Mouse (Mus musculus): ENCODE measurements around the gene Arhgap22.
A peak's percentile ranks its signal among the peaks of the same experiment; 100 is the strongest.

The Arhgap22 gene

DNA sequence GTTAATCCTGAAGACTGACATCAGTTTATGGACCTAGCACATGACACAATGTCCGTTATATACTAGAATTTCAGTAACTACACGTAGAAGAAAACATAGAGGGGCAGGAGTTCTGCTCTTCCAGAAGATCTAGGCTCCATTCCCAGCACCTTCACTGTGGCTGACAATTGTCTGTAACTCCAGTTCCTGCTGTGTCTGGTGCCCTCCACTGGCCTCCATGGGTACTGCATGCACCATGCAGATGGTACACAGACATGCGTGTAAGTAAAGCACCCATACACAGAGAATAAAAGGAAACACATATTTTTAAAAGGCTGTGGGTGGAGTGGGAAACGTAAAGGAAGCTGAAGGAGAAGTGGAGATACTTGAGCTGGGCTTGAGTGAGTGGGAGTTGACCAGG, 120.0 kb downstream of the Arhgap22 start:
- DNase-seq (ENCODE audit: low spot score), result no peak

DNA sequence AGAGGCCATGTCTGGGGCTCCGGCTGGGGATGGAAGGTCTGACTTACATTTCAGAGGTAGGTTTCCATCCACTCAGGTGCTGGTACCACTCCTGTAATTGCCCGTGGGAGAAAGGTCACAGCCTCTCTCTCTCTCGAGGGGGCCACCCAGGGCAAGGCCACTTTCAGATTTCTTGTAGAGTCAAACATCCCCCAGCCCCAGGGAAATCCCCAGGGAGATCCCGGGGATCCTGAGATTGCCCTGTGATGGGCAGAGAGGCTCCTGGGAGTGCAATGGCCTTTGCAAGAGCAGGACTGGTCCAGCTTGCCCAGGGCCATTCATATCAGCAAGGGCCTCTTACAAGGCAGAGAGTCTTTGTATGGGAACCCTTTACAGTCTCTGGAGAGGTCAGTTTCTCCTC, 120.6 kb downstream of the Arhgap22 start:
- DNase-seq (ENCODE audit: low spot score), result no peak

DNA sequence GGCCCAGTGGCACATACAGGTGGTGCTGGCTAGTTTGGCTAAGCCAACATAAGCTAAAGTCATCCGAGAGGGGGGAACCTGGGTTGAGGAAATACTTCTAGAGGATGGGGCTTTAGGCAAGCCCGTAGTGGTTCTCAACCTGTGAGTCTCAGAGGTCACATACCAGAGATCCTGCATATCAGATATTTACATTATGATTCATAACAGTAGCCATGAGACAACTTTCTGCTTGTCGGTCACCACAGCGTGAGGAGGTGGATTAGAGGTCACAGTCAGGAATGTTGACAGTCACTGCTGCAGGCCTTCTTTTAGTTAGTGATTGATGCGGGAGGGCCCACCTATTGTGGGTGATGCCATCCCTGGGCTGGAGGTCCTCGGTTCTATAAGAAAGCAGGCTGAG, 121.9 kb downstream of the Arhgap22 start:
- no peak for DNase-seq (ENCODE audit: low spot score)

DNA sequence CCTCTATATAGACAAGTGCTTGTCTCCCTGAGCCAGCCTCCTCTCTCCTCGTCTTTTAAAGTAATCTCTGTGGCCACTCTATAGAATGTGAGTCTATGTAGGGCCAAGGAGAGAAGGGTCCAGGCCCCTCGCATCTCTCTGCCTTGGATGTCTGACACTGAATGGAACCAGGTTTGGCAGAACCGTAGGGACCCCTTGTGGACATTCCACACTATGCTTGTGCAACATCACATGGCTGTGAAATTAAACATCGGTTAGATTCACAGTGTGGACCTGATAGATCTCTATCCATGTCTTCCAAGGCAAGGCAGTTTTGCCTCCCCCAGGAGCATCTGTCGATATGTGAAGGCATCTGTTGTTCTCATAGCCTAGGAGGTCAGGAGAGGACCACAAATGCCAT, 124.9 kb downstream of the Arhgap22 start:
- no peak for DNase-seq (ENCODE audit: low spot score)

DNA sequence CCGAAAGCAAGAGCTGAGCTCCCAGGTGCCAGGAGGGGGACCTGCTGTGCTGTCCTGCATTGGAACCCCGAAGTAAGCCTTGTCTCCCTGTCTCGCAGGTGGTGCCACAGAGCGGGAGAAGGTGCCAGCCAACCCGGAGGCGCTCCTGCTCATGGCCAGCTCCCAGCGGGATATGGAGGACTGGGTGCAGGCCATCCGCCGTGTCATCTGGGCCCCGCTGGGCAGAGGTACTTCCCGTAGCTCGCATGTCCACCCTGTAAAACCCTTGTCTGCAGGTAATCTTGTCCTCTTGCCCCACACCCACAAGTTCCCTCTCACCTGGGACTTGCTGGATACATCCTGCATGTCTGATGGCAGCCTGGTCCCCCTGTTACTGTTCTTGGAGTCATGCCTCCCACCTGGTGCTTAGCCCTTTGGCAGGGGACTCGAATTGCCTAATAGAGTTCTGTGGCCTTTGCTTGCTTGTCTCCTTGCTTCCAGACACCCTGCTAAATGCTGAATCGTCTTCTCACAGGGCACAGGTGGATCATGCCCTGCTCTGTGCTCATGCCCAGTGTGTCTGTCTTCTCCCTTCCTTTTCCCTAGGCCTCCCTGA, 129.4 kb downstream of the Arhgap22 start:
- no peak for DNase-seq (ENCODE audit: low spot score)

DNA sequence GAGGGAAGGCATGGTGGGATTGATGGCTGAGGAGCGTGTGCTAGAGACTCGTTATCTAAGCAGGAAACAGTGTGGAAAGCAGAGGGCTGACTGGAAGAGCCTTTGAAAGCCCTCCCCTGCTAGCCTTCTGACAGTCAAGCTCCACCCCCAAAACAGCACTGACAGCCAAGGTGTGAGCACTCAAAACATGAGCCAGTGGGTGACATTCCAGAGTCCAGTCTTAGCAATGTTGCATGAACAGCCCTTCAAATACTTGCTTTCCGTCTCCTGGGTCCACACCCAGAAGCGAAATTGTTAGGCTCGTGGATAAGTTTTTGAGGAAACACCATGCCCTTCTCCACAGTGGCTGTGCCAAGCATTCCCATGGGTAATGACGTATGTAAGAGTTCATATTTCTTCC, 132.7 kb downstream of the Arhgap22 start:
- no peak for DNase-seq (ENCODE audit: low spot score)

DNA sequence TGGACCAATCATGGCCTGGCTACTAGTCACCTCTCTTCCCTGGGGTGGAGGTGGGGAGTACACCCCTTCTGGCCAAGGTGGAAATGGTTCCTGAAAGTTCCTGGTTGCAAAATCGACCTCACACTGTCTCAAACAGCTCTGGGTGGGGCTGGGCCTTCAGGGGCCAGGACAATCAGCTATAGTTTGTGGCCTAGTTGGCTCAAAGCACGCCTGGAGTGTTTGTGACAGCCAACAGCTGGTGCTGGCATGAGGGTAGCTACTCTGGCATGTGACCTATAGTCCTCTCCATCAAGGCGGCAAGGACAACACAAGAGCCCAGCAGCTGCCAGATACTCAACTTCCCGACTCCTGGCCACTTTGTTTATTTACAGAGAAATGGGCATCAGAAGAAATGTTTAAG, 133.9 kb downstream of the Arhgap22 start:
- DNase-seq (ENCODE audit: low spot score), result no peak

DNA sequence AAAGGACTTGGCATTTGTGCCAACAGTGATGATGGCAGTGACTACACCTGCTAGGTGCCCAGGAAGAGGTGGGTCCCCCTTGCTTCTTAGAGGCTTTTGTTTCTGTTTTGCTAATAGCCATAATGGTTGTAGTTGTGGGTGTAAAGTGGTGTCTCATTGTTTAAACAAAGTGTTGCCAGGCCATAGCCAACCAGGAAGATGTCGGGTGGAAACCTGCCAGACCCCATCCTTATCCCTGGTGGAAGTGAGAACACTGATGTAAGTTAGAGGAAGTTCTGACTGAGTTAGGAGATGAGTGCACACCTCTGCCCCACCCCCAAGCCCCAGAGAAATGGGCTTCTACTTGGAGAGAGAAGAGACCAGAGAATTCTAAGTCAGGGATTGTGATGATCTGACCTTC, 134.3 kb downstream of the Arhgap22 start:
- DNase-seq (ENCODE audit: low spot score), result no peak

DNA sequence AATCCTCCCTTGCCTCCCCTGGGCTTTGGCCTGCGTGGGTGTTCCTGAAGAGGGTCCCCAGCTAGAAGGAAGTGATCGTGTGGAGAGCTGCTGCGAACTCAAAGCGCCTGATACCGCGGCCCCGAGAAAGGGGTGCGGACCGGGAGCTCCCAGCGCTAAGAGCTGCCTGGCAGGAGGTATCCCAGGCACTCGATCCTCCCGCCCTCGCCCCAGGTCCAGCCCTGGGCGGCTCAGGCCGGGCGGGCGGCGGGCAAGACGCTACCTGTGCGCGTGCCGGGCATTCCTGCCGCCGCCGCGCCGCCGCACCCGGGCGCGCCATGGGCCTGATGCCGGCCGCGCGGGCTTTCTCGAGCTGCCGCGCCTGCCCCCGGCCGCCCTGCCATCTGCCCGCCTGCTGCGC, 137.2 kb downstream of the Arhgap22 start:
- DNase-seq (ENCODE audit: low spot score), result peak; percentile 32

DNA sequence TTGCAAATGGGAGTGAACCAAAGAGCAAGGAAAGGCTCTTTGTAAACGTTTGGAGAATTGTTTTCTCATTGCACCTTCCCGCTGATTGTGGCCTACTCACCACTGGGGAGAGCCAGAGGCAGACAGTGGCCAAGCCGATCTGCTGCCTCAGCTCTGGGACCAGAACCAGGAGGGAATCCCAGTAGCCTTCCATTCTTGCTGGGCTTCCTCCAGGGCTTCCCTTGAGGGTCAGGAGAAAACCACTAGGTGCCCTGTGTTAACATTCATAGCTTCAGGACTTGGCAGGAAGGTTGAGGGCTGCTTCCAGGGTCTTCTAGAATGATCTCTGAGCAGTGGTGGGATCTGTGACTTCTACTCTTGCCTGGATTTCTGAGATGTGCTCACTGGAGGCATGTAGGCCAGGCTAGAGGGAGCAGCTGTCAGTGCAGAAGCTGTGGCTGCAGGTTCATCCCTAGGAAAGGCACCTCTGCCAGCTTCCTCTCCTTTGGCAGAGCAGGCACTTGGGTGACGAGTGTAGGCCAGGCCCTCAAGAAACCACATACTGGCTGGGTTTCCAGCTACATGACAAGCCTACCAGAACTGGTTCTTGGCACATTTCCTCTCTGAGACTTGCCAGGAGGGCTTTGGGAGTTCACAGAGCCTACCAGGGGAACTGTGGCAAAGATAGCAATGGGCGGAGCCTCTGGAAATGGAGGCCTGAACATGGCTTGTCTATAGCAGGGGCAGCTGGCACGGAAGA, 138.3 kb downstream of the Arhgap22 start:
- DNase-seq (ENCODE audit: low spot score), result no peak

DNA sequence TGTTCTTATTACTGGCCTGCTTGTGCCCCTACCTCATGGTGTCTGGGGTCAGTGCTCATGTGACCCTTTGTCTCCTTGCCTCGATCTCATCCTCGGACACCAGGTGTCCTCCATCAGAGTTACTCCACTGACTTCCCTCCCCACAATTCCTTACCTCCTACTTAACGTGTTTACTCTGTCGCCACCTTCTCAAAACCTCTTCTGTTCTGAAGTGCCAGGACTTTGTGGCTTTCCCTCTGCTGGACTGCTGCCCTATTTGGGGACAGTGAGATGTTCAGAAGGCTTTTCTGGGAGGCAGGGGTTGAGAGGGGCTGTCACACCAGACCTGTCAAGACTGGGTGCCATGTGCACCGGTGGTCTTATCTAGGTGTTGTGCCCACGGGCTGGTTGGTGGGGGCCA, 139.1 kb downstream of the Arhgap22 start:
- DNase-seq (ENCODE audit: low spot score), result no peak

DNA sequence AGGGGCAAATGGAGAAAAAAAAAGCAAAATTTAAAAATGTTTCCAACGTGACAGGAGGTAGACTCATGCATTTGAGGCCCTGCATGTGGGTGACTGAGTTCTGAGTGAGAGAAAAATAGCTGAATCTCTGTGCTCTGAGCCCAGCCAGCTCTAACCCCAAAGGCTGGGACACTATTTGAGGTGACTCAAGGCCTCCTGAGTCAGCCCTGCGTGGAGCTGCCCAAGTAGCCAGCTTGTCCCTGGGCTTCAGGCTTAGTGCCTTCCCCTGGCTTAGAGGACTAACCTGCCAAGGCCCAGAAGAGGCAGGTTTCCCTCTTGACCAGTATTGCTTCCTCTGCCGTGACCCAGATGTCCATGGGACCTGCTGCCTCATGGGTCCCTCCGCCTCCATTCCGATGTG, 141.4 kb downstream of the Arhgap22 start:
- DNase-seq (ENCODE audit: low spot score), result no peak

DNA sequence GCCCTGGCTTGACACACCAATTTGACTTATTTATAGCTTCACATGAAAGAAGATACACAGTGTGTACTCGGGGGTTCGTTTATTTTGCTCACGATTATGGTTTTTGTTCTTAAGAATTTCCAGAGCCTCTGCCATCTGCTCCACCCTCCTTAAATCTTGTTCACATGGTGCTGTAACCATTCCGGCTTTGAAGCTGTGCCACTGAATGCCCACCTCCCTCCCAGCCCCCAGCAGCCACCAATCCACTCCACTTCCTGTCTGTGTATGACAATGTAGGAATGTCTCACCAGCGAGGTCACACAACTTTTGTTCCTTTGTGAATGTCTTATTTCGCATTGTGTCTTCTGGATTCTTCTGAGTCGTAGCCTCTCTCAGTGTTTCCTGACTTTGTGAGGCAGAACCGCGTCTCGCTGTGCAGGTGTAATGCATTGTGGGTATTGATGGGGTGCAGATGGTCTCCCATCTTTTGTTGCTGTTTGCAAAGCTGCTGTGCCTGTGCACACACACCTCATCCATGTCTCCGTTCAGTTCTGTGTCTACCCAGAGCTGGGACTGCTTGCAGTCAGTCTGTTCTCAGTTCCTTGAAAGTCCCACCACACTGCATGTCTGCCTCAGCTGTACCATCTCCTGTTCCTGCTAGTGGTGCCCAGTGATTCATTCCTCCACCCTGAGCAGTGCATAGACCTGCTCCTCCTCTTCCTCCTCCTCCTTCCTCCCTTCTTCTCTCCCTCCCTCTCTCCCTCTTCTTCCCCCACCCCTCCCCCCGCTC, 144.0 kb downstream of the Arhgap22 start:
- no peak for DNase-seq (ENCODE audit: low spot score)

DNA sequence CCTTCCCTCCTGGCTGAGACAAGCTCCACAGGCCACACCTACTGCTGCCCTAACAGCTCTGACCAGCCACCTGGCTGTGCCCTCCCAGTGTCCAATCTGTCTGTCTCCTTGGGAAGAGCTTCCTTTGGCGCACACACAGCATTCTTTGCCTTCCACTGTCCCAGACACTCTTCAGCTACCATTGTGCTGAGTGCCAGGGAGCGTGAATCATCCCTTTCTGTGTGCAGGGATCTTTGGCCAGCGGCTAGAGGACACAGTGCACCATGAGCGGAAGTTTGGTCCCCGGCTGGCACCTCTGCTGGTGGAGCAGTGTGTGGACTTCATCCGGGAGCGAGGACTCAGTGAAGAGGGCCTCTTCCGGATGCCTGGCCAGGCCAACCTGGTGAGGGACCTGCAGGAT, 145.1 kb downstream of the Arhgap22 start:
- no peak for DNase-seq (ENCODE audit: low spot score)

DNA sequence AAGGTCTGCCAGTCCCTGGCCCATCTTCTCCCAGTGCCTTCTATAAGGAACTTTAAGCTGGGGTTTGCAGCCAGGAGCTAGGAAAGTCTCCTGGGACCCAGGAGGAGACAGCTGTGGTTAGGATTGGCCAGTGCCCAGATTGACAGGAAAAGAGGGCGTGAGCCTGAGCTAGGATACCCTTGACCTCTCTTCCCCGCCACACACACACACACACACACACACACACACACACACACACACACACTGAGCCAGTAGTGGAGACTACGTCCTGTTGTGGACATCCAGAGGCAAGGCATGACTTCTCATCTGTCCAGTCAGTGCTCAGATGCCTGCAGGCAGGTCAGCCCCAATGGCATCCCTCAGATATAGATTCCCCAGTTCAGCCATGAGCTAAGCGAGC, 147.7 kb downstream of the Arhgap22 start:
- DNase-seq (ENCODE audit: low spot score), result no peak

DNA sequence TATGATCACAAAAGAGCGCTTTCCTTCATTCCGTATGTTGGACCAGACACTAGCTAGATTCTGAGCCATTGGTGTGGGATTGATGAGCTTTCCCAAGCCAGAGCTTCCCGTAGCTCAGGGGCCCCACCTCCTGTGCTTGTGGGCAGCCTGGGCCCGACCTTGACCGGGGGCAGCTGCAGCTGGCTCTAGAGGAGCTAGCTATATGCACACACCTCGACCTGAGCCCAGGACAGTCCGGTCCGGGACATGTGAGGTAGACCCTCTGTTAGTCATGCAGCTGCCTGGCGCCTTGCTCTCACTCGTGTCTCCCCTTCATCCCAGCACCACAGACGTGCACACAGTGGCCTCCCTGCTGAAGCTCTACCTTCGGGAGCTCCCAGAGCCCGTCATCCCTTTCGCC, 148.3 kb downstream of the Arhgap22 start:
- DNase-seq (ENCODE audit: low spot score), result peak; percentile 21

DNA sequence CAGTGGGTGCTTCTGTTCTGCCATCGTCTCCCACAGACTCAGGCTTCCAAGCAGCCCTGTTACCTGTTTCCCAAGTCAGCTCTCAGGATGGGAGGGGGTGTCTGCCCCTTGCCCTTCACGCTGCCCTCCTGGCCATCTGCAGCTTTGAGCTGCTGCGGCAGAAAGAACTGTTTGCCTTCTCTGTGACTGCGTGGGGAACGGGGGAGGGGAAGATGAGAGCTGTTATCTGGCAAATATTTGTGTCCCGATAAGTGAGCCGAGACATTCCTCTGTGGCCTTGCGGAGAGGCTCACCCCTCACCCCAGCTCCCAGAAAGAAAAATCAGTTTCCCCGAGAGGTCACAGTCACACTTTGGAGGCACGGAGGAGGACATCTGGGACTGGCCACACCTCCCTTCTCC, 149.0 kb downstream of the Arhgap22 start:
- peak; percentile 81 for DNase-seq (ENCODE audit: low spot score)

DNA sequence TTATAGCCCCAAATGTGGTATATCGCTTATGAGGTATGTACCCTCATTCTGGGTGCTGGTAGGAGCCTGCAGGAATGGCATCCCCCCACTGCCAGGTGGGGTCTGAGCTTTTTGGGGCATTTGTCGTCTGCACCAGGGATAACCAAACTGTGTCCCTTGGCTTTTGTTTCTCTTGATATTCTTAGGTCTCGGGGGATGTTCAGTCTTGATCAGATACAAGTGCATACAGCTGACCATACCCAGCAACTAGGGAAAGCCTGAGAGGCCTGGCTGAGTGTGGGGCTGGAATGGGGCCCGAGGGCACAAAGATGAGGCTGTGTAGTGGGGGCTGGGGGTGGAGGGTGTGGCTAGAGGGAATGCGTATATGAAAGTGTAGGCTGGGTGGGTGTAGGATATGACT, 149.8 kb downstream of the Arhgap22 start:
- DNase-seq (ENCODE audit: low spot score), result no peak

DNA sequence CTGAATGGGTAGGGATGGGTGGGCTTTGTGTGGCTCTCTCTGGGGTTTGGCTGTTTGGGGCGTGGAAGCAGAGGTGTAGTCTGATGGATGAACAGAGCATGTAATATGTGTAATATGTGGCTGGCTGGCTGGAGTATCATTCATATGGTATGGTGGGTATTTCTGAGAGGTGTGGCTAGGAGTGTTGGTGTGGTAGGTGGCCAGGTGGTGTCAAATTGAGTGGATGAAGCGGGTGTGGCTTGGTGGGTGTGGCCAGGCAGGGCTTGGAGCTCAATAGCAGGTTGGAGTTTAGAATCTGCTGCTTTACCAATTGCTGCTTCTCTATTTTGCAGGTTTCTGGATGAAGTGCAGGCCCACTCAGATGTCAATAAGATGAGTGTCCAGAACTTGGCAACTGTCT, 150.2 kb downstream of the Arhgap22 start:
- no peak for DNase-seq (ENCODE audit: low spot score)

DNA sequence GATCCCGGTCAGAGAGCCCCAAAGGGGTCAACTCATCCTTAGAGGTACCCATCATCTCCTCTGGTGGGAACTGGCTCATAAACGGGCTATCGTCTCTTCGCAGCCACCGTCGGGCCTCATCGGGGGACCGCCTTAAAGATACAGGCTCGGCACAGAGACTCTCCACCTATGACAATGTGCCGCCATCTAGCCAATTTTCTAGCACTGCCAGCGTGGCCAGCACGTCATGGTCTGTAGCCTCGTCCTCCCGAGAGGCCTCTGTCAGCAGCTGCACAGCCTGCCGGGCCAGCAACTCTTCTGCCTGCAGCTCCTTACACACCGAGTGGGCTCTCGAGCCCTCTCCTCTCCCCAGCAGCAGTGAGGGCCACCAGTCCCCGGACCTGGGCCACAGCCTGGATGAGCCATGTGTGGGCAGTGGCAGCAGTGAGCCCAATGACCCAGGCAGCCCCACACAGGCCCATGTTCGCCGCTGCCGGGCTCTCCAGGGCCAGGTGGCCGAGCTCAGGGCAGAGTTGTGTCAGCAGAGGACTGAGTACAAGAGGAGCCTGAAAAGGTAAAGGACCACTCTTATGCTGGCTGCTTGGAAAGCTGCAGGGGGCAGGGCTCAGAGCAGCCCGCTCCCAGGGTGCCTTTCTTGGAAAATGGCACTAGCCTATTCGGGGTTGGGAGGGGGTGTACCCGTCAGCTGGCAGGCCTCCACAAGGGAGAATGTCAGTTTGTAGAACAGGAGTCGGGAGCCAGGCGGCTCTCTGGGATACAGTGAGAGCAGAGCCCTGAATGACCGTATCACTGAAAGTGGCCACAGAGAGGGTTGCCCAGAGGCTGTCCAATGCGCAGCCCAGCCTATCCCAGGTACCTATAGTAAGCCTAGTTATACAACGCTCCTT, 153.3 kb downstream of the Arhgap22 start:
- DNase-seq (ENCODE audit: low spot score), result no peak

DNA sequence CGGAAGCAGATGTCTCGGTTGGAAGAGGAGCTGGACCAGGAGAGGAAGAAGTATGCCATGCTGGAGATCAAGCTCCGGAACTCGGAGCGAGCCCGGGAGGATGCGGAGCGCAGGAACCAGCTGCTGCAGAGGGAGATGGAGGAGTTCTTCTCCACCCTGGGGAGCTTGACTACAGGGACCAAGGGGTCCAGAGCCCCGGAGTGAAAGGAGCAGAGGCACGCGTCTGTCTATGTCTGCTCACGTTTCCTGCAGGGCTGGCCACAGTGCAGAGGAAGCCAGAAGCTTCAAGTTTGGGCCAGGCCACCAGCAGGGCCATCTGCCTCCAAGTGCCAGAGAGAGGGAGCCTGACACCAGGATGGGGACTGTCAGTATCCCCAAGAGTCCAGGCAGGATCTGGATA, 155.5 kb downstream of the Arhgap22 start:
- no peak for DNase-seq (ENCODE audit: low spot score)

DNA sequence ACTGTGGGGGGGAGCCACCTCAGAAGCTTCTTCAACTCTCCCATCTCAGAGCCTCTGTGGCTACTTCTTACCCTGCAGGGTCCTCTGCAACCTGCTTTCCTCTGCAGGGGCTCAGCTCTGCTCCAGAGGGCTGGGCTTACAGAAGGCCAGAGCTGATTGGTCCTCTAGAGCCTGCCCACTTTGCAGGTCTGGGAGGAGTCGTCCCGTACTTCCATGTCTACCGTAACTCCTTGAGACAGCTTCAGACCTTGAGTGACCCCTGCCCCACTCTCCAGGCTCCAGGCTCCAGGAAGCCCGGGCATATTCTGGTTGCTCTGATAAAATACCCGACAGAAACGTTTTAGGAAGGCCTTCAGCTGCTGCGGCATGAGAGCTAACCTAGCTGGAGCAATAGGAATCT, 156.2 kb downstream of the Arhgap22 start:
- DNase-seq (ENCODE audit: low spot score), result peak; percentile 71
